Mouse (Mus musculus): Measurements from ENCODE around the gene Gamt. TPM values are rescaled to one million over a fixed set of nuclear protein-coding genes. Genes with fewer than 3 reads are reported as not detected.

The Gamt gene
- total RNA-seq, 2 experiments from 2014 or later, result 446 to 545 TPM

- DNase-seq (ENCODE audit: low spot score in 2 of 2), result no peak
Observed at GRCm38 (mm10) chr10:80288097-80288496, 27.3 kb upstream of the Gamt start.

GRCm38 (mm10) chr10:80285222-80286070 is 24.6 kb upstream of the Gamt start:
- DNase-seq (ENCODE audit: low spot score in 2 of 2), result no peak

GRCm38 (mm10) chr10:80282481-80283441 is 21.9 kb upstream of the Gamt start:
- no peak for DNase-seq (ENCODE audit: low spot score in 2 of 2)

- no peak for DNase-seq (ENCODE audit: low spot score in 2 of 2)
Observed at GRCm38 (mm10) chr10:80281921-80282371, 21.1 kb upstream of the Gamt start.

GRCm38 (mm10) chr10:80281304-80281703 is 20.5 kb upstream of the Gamt start:
- DNase-seq (ENCODE audit: low spot score in 2 of 2), result no peak

- DNase-seq (ENCODE audit: low spot score in 2 of 2), result no peak
Observed at GRCm38 (mm10) chr10:80279273-80279672, 18.5 kb upstream of the Gamt start.

- DNase-seq (ENCODE audit: low spot score in 2 of 2), result no peak
Observed at GRCm38 (mm10) chr10:80278390-80278789, 17.6 kb upstream of the Gamt start.

- DNase-seq (ENCODE audit: low spot score in 2 of 2), result no peak
Observed at GRCm38 (mm10) chr10:80276238-80276637, 15.4 kb upstream of the Gamt start.

- no peak for DNase-seq (ENCODE audit: low spot score in 2 of 2)
Observed at GRCm38 (mm10) chr10:80273847-80274246, 13.0 kb upstream of the Gamt start.

- no peak for DNase-seq (ENCODE audit: low spot score in 2 of 2)
Observed at GRCm38 (mm10) chr10:80271870-80272585, 11.2 kb upstream of the Gamt start.

- DNase-seq (ENCODE audit: low spot score in 2 of 2), result no peak
Observed at GRCm38 (mm10) chr10:80271186-80271843, 10.5 kb upstream of the Gamt start.

- DNase-seq (ENCODE audit: low spot score in 2 of 2), result no peak
Observed at GRCm38 (mm10) chr10:80270734-80271181, 9.9 kb upstream of the Gamt start.

GRCm38 (mm10) chr10:80270099-80270498 is 9.3 kb upstream of the Gamt start:
- no peak for DNase-seq (ENCODE audit: low spot score in 2 of 2)

- no peak for DNase-seq (ENCODE audit: low spot score in 2 of 2)
Observed at GRCm38 (mm10) chr10:80265149-80265486, 4.3 kb upstream of the Gamt start.

GRCm38 (mm10) chr10:80264341-80265148 is 3.7 kb upstream of the Gamt start:
- DNase-seq (ENCODE audit: low spot score in 2 of 2), result peak; percentile 99

- DNase-seq (ENCODE audit: low spot score in 2 of 2), result no peak
Observed at GRCm38 (mm10) chr10:80262776-80263365, 2.1 kb upstream of the Gamt start.

- DNase-seq (ENCODE audit: low spot score in 2 of 2), result no peak
Observed at GRCm38 (mm10) chr10:80262169-80262568, 1.4 kb upstream of the Gamt start.

GRCm38 (mm10) chr10:80261585-80261968 is 765 bp upstream of the Gamt start:
- DNase-seq (ENCODE audit: low spot score in 2 of 2), result peak; percentile 95 to 99

GRCm38 (mm10) chr10:80259861-80260641 is 761 bp downstream of the Gamt start:
- DNase-seq (ENCODE audit: low spot score in 2 of 2), result peak; percentile 63 to 82

Measured in gastrocnemius, postnatal 4 days (tissue).